Mouse (Mus musculus) embryonic facial prominence, embryonic 14.5 days (tissue): ENCODE results near the gene Tatdn3. TPM values are rescaled to one million over a fixed set of nuclear protein-coding genes. Genes with fewer than 3 reads are reported as not detected.

Experiments
- ATAC-seq: fragments of 200-750 bp; cut with Nextera tagmentation; 2 replicates; pipeline ENCODE4 v1.8.0; 2017; ENCODE audit warnings: low read depth, moderate number of reproducible peaks, moderate TSS enrichment
- DNase-seq: peaks from one replicate; pipeline ENCODE4 v3.0.0-alpha.2; 2015; ENCODE audit warnings: low spot score
- H3K27ac ChIP-seq: fragments of 300-500 bp; sonication (generic); replicated peaks from 2 replicates; pipeline ENCODE4 v1.5.1; 2014; ENCODE audit warnings: low read depth, mild to moderate bottlenecking, low read length, moderate library complexity
- H3K27me3 ChIP-seq: fragments of 300-500 bp; sonication (generic); replicated peaks from 2 replicates; pipeline ENCODE4 v1.6.1; 2014; ENCODE audit warnings: low read length; ENCODE audit not compliant: control insufficient read depth, insufficient read depth
- H3K36me3 ChIP-seq: fragments of 300-500 bp; sonication (generic); 2 replicates; pipeline ENCODE4 v1.6.1; 2014; ENCODE audit warnings: low read length, mixed read lengths; ENCODE audit not compliant: control insufficient read depth, insufficient read depth
- H3K4me1 ChIP-seq: fragments of 300-500 bp; sonication (generic); 2 replicates; pipeline ENCODE4 v1.6.1; 2014; ENCODE audit warnings: antibody characterized with exemption, low read length; ENCODE audit not compliant: control insufficient read depth, insufficient read depth
- H3K4me2 ChIP-seq: fragments of 300-500 bp; sonication (generic); 2 replicates; pipeline ENCODE4 v1.6.1; 2014; ENCODE audit warnings: low read depth, mild to moderate bottlenecking, low read length, moderate library complexity, mixed read lengths
- H3K4me3 ChIP-seq: fragments of 300-500 bp; sonication (generic); 2 replicates; pipeline ENCODE4 v1.5.1; 2014; ENCODE audit warnings: low read depth, mild to moderate bottlenecking, low read length
- H3K9ac ChIP-seq: fragments of 300-500 bp; sonication (generic); 2 replicates; pipeline ENCODE4 v1.6.1; 2014; ENCODE audit warnings: low read depth, mild to moderate bottlenecking, low read length, moderate library complexity, mixed read lengths
- H3K9me3 ChIP-seq: fragments of 300-500 bp; sonication (generic); 2 replicates; pipeline ENCODE4 v1.6.1; 2016; ENCODE audit warnings: low read length; ENCODE audit not compliant: control insufficient read depth
- WGBS: fragments of 180-500 bp; shearing (Covaris S2); extraction: QIAGEN DNeasy Blood & Tissue Kit; methylation state at CpG from one replicate; pipeline ENCODE4 v1.1.7; 2014; 5-methylcytosine and 5-hydroxymethylcytosine counted together
- polyA plus RNA-seq: library from polyadenylated mRNA; unstranded; fragments of >200 nt; fragmentation: Nextera tagmentation; extraction: Ambion mirVana; gene quantifications from 2 replicates; pipeline ENCODE4 v1.2.1, GENCODE M21; 2014

The Tatdn3 gene
- polyA plus RNA-seq, 1 experiment from 2014 or later, result 12.9 TPM

GRCm38 (mm10) chr1:190996346-190996877 is 66.3 kb downstream of the Tatdn3 start:
- no peak for DNase-seq
- no peak overlapping the region for H3K9ac ChIP-seq
- 73% methylated on average over 6 of the region's 6 CpGs for WGBS

More at GRCm38 (mm10) chr1:190996346-190996877, 66.3 kb downstream of the Tatdn3 start:
- Histone ChIP-seq H3K4me3 (no peak overlapping the region), H3K9me3 (peaks cover 6% of the 10 kb centered on the region), H3K4me1 (no peaks in the 10 kb centered on the region), H3K36me3 (no peaks in the 10 kb centered on the region), H3K27ac (no peak overlapping the region), H3K27me3 (no peaks in the 10 kb centered on the region), H3K4me2 (no peak overlapping the region)
- no peak for ATAC-seq

Other genes with a start within 250 kb of the Tatdn3 start
- gene Rps6kc1, start 151.2 kb downstream of the Tatdn3 start, polyA plus RNA-seq, result 15.4 and 18.5 TPM in 2 replicates
- gene Angel2, start 137.8 kb downstream of the Tatdn3 start, polyA plus RNA-seq, result 37.4 and 41.5 TPM in 2 replicates
- gene Vash2, start 83.6 kb downstream of the Tatdn3 start, polyA plus RNA-seq, result 66.4 and 73.7 TPM in 2 replicates
- 7.3 and 8.2 TPM in 2 replicates for gene Flvcr1, start 36.8 kb downstream of the Tatdn3 start, polyA plus RNA-seq
- gene Spata45, start 26.3 kb downstream of the Tatdn3 start, polyA plus RNA-seq, result not detected in 2 replicates
- 8.8 and 9.3 TPM in 2 replicates for gene Nsl1, start 80 bp upstream of the Tatdn3 start, polyA plus RNA-seq
- gene Batf3, start 34.9 kb upstream of the Tatdn3 start, polyA plus RNA-seq, result 6.1 and 7.0 TPM in 2 replicates
- gene Fam71a, start 101.9 kb upstream of the Tatdn3 start, polyA plus RNA-seq, result not detected in 2 replicates
- 4.3 and 4.9 TPM in 2 replicates for gene Atf3, start 155.1 kb upstream of the Tatdn3 start, polyA plus RNA-seq